Mouse (Mus musculus) monocyte, adult 5-6 weeks (primary cell): Measurements from ENCODE around the gene P3h4. TPM values are rescaled to one million over a fixed set of nuclear protein-coding genes. Genes with fewer than 3 reads are reported as not detected.

ENCODE experiments used
- ATAC-seq: fragments of 153-309, 156-312 bp; replicated peaks from 2 replicates; pipeline ENCODE4 v1.8.0; 2017; ENCODE audit warnings: mild to moderate bottlenecking; ENCODE audit not compliant: low TSS enrichment, insufficient number of reproducible peaks, severe bottlenecking, poor library complexity, low FRiP score
- total RNA-seq: library from RNA; stranded (forward); fragments of 200-1000, 200-491, 200-594 nt; gene quantifications from 3 replicates; pipeline ENCODE4 v1.2.3, GENCODE M21; 2017

P3h4 gene
- total RNA-seq, 1 experiment from 2014 or later = 3.1 TPM

DNA sequence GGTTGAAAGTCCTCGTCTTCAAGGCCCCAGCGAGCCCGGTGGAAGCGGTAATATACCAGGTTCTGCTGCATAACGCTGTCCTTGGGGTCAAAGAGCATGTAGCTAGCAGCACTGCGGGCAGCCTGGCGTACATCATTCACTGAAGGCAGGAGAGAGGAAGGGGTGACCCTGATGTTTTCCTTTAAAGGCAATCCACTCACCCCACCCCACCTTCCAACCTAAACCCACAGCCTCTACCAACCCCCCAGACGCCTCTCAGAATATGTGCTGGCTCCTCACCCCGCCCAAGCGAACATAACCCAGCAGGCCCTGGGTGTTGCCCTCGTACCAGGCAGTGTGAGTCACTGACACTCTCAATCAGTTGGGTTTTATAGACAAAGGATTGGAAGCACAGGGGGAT lies 2.9 kb downstream of the P3h4 start:
- ATAC-seq = no peak

DNA sequence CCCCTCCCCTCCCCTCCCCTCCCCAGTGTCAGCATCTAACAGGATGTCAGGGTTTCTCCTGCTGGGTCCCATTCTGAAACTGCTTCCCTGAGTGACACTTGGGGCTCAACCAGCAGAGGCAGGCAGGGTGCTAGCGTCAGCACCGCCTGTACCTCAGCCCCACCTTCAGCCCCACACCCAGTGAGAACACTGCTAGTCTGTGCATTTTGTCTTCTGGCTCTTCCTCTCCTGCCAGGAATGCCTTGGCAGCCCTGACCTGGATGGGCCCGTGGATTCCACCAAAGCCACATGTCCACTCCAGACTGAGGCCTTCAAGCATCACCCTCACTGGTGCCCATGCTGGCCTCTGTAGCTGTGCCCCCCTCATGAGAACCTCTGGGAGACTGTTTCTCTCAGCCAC lies 5.0 kb downstream of the P3h4 start:
- no peak for ATAC-seq

DNA sequence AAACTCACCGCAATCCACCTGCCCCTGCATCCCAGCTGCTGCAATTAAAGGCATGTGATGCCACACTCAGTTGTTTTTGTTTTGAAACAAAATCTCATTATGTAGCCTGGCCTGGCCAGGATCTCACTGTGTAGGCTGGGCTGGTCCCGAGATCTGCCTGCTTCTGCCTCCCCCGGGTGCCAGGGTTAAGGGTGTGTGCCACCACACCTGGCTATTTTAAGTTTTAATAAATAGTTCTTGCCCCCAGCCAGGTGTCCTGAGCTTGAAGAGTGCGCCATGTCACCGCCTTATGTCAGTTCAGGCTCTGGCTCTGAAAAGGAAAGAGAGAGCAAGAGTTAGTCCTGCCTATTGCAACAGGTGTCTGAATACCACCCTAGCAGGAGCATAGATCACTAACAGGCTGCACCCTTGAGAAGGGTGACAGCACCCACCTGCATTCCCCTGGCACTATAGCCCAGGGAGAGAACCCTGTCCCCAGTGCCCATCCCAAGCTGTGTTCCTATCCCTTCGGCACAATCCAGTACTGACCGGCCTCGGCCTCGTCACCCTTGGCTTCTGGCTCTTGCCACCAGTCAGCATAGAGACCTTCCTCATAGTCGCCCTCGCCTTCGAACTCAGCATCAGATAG lies 5.7 kb downstream of the P3h4 start:
- ATAC-seq = no peak

DNA sequence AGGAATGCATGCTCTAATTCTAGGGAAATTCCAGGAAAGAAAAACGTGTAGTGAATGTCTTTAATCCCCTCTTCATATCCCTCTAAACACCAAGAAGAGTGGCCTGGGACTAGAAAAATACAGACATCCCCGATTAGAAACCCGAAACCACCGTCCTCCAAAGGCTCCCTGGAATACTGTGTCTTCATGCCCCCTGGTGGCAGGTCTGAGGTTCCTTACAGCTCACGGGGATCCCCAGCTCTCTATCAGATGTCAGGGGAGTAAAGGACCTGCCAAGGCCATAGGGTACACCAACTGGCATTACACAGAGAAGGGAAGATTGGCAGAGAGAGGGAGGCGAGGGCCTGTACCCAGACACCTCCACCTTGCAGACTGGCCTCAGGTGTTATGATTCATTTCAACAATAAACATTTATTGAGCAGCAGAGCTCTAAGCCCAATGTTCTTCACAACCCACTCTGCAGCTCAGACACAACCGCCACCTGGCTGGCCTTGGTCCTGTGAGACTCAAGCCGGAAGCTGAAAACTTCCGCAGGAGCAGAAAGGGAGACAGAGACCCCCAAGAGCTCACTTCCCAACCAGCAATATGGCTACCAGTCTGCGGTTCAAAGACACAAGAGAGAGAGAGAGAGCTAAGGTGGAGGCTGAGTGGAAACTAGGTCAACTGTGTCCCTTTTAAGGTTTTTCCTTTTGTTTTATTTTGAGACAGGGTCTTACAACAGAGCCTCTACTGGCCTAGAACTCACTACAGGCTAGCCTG lies 6.4 kb downstream of the P3h4 start:
- peak; percentile 64; the same call in 1 of the 2 replicates for ATAC-seq

DNA sequence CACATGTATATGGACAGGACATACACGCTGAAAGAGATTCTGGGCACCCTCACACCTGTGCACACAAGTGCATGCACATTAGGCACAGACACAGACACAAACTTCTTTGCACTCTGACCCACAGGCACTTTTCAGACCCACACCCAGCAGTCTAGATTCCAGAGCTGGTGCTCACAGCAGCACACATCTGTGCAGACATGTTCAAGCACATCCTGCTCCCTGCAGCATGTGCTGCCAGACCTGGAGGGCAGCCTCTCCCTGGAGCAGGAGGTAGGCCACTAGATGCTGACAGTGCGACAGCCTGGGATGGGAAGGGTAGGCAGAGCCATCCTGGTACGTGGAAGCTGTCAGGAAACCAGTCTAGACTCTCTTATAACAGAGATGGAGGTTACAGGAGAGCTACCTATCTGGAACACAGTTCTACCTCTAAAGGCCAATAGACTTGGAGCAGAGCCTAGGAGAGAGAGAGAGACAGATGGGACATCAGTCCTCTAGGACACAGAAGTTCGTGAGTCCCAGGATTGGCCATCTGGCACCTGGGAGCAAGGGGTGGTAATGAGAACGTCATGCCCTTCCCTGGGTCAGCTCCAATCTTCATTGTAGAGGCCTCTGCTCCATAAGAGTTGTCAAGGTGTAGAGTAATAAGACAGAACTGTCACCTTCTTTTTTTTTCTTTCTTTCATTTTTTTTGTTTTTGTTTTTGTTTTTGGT lies 7.5 kb downstream of the P3h4 start:
- ATAC-seq = no peak

DNA sequence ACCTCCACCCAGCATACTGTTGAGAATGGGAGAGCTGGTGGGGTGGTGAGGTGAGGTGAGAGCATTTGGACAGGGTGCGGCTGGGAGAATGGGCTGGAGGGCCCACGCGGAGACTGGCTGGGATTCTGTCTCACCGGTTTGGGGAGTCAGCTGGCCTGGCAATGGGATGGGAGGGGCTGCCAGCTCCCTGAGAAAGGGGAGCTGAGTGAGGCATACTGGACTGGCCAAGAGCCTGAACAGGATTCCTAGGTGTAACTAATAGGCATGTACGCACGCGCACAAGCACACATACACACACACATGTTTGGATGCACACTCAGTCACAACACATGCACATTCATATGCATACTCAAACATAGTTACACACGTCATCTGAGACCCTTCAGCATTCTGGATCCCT lies 8.4 kb downstream of the P3h4 start:
- ATAC-seq = no peak

DNA sequence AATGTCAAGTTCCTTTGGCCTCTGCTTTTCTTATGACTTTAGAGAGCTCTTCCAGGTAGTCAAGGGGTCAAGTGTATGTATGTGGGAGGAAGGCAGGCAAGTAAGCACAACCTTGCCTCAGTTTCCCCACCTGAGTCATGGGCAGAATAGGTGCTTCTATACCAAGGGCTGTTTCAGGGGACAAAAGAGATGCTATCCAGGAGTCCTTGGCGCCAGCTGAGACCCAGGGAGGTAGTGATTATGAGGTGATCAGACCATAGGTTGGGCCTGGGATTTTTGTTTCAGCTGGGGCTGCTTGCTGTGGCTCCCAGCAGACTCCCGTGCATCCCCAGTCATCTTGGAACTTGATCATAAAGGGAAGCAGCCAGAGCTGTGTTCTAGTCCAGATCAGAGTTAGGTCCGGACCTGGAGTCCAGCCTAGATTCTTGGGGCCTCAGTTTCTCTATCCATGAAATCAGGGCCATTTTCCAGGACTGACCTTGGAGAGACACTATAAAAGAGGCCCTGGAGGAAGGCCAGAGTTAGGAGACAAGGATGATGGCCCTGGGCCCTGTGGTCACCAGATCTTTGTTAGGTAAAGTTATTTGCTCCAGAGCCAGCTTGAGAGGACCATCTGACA lies 10.1 kb downstream of the P3h4 start:
- no peak for ATAC-seq

DNA sequence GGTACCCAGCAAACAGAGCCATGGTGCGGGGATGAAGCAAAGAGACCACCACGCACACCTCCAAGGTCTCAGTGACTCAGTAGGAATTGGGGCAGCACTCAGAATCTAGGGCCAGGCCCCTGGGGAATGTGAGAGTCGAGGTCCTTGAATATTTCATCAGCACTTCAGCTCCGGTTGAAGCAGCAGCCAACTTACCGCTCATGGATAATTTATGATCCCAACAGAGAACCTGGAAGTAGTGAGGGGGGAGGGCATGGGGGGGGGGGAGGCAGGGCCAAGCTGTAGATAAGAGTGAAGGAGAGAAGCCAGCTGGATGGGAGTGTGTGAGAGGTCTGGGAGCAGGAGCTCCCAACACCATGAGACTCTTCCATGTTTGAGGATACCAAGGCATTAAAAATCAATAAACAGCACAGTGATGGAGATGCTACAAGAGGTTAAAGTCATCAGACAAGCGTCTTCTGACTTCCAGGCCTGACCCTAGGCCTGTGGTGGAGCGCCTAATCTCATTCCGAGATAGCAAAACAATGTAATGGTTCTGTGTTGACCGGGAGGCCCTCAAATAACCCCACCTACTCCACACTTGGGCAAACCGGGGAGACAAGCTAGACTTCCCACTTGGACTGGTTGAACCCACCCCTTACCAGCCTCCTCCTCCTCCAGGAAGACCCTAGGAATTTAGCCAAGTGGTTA lies 11.0 kb downstream of the P3h4 start:
- no peak for ATAC-seq

DNA sequence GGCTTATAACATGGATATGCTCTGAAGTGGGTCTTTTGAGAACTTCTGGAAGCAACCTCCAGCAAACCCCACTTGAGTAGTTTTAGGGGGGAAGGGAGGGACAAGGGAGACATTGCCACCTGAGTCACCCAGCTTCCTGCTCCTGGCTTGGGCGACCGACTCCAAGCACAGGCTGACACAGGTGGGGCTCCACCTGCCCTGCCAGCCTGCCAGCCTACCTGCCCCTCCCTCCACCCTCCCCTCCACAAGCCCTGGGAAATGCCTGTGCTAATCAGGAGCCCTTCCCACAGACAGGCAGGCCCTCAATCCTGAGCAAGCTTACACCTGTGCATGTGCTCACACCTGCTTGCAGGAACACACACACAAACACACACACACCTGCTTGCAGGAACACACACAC lies 12.0 kb downstream of the P3h4 start:
- ATAC-seq = no peak

DNA sequence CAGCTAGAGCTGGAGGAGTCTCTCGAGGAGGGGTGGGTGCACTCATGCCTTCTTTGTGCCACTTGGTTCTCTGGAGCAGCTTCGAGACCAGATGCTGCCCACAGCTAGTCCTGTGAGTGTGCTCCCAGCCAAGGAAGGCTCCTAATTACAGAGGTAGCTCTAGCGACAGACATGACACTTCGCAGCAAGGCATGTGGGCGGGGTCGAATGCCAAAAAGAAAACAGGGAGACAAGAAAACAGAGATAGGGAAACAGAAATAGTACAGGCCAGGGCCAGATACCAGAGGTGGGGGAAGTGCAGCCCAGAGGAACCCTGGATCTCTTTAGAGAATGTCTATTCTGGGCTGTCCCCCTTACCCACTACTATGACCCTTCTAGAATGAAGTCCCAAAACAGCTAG lies 12.4 kb downstream of the P3h4 start:
- no peak for ATAC-seq

DNA sequence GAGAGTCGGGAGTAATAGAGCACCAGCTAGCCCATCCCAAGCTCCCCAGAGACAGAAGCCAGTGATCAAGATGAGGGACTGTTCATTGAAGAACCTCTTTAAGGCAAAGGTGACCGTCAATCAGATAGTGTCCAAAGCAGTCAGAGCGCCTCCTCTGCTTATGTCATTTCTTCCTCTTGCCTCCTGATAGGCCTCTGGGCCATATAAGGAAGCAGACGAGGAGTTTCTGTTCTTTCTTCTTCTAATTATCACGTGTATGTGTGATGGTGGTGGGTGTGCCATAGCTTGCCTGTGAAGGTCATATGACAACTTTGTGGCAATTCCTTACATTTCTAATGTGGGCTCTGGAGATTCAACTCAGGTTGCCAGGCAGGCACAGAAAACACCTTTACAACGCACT lies 13.8 kb downstream of the P3h4 start:
- peak; percentile 72 for ATAC-seq

DNA sequence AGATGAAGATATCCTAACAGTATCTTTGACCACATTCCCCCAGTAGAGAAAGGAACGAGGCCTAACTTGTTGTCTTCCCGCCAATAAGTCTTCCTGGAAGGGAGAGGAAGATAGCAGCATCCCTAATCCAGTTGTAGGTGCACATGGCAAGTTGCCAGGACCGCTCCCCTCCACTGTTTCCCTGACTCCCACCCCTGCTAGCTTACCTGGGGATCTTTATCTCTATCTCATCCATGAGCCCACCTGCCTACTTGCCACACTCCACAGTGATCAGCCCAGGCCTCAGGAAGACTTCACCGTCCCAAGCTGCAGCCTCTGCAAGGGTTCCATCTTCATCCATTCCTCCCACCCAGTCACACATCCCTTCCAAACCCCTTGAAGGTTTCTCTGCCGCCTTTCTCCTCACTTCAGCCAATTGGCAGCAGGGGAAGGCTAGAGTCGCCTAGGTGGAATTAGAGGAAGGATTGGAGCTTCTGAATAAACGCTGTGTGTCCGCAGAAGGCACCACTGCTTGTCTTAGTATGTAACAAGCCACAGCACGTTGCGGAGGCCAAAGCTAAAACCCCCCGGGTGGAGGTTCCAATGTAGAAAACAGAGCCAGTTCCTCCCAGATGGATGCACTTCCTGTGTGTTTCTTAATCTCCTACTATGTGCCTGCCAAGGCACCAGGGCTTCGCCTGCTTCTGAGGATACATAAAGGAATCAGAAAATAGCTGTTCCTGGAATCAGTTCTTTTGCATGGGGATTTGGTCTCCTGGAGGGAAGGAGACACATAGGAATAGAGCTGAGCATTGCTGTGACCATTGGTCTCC lies 14.7 kb downstream of the P3h4 start:
- no peak for ATAC-seq

DNA sequence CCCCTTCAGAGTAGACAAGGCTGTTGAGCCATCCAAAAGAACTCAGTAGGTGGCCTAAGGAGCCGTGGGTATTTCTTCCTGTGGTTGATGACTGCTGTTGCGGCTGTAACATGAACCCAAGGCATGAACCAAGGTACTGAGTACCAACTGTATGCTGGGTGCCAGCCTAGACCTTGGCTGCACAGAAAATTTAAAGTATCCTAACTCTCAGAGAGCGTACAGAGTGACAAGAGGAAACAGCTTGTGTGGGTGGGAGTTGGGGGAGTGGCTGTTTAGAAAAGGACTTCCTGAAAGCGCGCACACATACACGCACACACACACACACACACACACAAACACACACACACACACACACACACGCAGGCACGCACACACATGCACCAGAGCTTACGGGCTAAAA lies 15.3 kb downstream of the P3h4 start:
- no peak for ATAC-seq

DNA sequence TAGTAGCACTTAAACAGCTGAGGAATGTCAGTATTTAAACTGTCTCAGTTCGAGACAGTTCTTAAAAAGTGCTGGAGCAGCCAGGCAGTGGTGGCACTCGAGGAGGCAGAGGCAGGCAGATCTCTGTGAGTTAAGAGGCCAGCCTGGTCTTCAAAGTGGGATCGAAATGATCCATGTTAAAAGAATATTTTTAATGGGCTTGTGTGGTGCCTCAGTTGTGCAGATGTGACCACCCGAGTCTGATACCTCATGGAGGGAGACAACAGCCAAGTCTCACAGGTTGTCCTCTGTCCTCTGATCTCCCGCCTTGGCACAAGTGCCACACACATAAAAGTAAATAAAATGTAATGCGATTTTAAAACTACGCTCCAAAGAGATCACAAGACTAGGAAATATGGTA lies 16.1 kb downstream of the P3h4 start:
- ATAC-seq = no peak

DNA sequence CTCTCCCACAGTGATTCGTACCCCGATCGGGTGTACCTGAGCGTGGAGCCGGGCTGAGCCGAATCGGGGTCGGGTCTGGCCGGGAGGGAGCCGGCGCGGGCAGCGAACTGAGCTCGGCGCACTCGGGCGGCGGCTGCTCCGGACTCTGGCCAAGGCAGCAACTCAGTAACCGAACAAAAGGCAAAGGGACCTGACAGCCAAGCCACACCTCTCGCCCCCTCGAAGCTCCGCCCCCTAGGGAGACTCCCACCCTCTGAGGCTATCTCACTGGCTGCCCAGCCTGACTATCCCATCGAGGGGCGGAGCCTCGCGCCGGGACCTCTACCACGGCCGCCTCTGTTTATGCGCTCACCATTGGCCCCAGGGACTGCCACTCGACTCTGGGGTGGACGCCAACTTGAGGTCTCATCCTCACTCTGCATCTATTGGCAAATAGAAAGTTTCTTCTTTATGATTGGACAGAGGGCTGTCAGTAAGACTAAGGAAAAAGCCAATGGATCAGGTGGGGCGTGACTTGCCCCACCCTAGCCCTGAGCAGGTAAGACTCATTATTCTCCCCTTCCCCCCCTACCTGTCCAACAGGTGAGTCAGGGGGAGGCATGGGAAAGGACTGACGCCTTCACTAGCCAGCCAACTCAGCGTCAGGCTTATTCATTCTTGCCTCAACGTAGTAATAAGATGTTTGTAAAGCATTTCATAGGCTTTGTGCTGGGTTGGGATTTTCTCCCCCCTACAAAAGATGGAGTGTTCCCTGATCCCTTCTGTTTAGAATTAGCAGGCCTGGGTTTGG lies 16.8 kb downstream of the P3h4 start, which contains the start of gene Jup:
TSS of gene Jup (minus strand) at position 164 of the 790 bp plus-strand sequence.
- peak; percentile 92 for ATAC-seq

DNA sequence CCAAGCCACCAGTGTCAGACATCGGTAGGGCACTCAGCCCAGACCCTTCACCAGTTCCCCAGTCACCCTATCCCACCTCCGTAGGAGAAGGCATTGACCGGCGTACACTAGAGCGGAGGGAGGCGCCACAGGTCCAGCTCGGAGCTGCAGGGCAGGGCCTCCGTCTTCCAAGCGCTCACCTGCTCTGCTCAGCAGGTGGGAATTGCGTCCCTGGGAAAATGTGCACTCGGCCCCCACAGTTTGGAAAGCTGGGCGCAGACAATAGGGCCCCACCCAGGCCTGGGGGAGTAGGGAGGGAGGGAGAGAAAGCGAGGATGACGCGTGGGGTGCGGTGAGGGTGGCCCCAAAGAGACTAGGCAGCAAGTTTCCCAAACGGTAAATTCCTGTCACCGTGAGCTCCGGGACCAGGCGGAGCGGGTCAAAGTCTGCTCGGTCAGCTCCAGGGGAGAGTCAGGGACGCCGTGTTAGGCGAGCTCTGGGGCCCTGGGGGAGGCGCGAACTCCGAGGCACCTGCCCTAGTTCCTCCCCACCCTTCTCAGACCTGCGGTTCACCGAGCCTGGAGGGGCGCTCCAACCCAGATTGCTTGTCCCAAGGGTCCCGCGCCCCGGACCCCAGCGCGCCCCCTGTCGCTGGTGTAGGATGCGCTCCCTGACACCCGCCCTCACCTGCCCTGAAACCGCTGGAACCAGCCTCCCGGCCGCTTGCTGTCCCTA lies 17.6 kb downstream of the P3h4 start:
- no peak for ATAC-seq
